Mouse (Mus musculus) liver, embryonic 11.5 days (tissue): ENCODE data around the gene Washc4. TPM values are rescaled to one million over a fixed set of nuclear protein-coding genes. Genes with fewer than 3 reads are reported as not detected.

Experiments used
- ATAC-seq: fragments of 200-750 bp; cut with Nextera tagmentation; replicated peaks from 2 replicates; pipeline ENCODE4 v1.8.0; 2017; ENCODE audit warnings: moderate number of reproducible peaks, mild to moderate bottlenecking, moderate TSS enrichment, moderate library complexity; ENCODE audit not compliant: low FRiP score
- DNase-seq: peaks from one replicate; pipeline ENCODE4 v3.0.0-alpha.2; 2017; ENCODE audit warnings: low spot score
- H3K27ac ChIP-seq: fragments of 300-500 bp; sonication (generic); 2 replicates; pipeline ENCODE4 v1.5.1; 2014; ENCODE audit warnings: mild to moderate bottlenecking, low read depth, low read length, control low read depth
- H3K27me3 ChIP-seq: fragments of 300-500 bp; sonication (generic); replicated peaks from 2 replicates; pipeline ENCODE4 v1.6.1; 2014; ENCODE audit warnings: low read length, mixed read lengths; ENCODE audit not compliant: control insufficient read depth, insufficient read depth
- H3K36me3 ChIP-seq: fragments of 300-500 bp; sonication (generic); 2 replicates; pipeline ENCODE4 v1.6.1; 2014; ENCODE audit warnings: mild to moderate bottlenecking, low read length, moderate library complexity, mixed read lengths; ENCODE audit not compliant: control insufficient read depth, insufficient read depth
- H3K4me1 ChIP-seq: fragments of 300-500 bp; sonication (generic); replicated peaks from 2 replicates; pipeline ENCODE4 v1.6.1; 2014; ENCODE audit warnings: low read length, mixed read lengths; ENCODE audit not compliant: control insufficient read depth, insufficient read depth
- H3K4me2 ChIP-seq: fragments of 300-500 bp; sonication (generic); 2 replicates; pipeline ENCODE4 v1.6.1; 2014; ENCODE audit warnings: mild to moderate bottlenecking, control low read depth, moderate library complexity
- H3K4me3 ChIP-seq: fragments of 300-500 bp; sonication (generic); 2 replicates; pipeline ENCODE4 v1.5.1; 2014; ENCODE audit warnings: low read depth, low read length, control low read depth
- H3K9ac ChIP-seq: fragments of 300-500 bp; sonication (generic); 2 replicates; pipeline ENCODE4 v1.6.1; 2014; ENCODE audit warnings: low read depth, low read length, control low read depth
- H3K9me3 ChIP-seq: fragments of 300-500 bp; sonication (generic); 2 replicates; pipeline ENCODE4 v1.6.1; 2016; ENCODE audit warnings: low read length, inconsistent platforms, mixed read lengths; ENCODE audit not compliant: control insufficient read depth
- WGBS: fragments of 180-500 bp; shearing (Covaris S2); extraction: QIAGEN DNeasy Blood & Tissue Kit; methylation state at CpG from one replicate; pipeline ENCODE4 v1.1.7; 2014; 5-methylcytosine and 5-hydroxymethylcytosine counted together
- polyA plus RNA-seq: library from polyadenylated mRNA; unstranded; fragments of >200 nt; fragmentation: Nextera tagmentation; extraction: Ambion mirVana; gene quantifications from 2 replicates; pipeline ENCODE4 v1.2.1, GENCODE M21; 2014

Gene Washc4
- polyA plus RNA-seq, 1 experiment from 2014 or later: 31.0 TPM

GRCm38 (mm10) chr10:83565449-83566441 lies 22.2 kb downstream of the Washc4 start:
- H3K27ac ChIP-seq: no peak overlapping the region
- H3K9me3 ChIP-seq: no peaks in the 10 kb centered on the region
- 86% methylated on average over 7 of the region's 7 CpGs for WGBS
- ATAC-seq (no peak), DNase-seq (no peak)
- no peaks in the 10 kb centered on the region for H3K4me1 ChIP-seq
- no peak overlapping the region for H3K4me2 ChIP-seq
- H3K4me3 ChIP-seq: no peak overlapping the region
- H3K27me3 ChIP-seq: no peaks in the 10 kb centered on the region
- H3K36me3 ChIP-seq: peaks cover 18% of the 10 kb centered on the region
- no peak overlapping the region for H3K9ac ChIP-seq

GRCm38 (mm10) chr10:83590801-83591200 lies 47.2 kb downstream of the Washc4 start:
- ATAC-seq (no peak), DNase-seq (no peak)
- Histone ChIP-seq H3K9ac (no peak overlapping the region), H3K27me3 (no peaks in the 10 kb centered on the region), H3K27ac (no peak overlapping the region), H3K4me2 (no peak overlapping the region), H3K9me3 (no peaks in the 10 kb centered on the region), H3K4me1 (no peaks in the 10 kb centered on the region), H3K4me3 (no peak overlapping the region), H3K36me3 (peaks cover 45% of the 10 kb centered on the region)
- 90% methylated on average over 6 of the region's 6 CpGs for WGBS

GRCm38 (mm10) chr10:83592616-83593015 lies 49.1 kb downstream of the Washc4 start:
- ATAC-seq: no peak
- no peak for DNase-seq
- 91% methylated on average over 7 of the region's 7 CpGs for WGBS
- H3K27ac ChIP-seq: no peak overlapping the region
- no peaks in the 10 kb centered on the region for H3K27me3 ChIP-seq
- no peak overlapping the region for H3K4me2 ChIP-seq
- H3K4me1 ChIP-seq: no peaks in the 10 kb centered on the region
- peaks cover 40% of the 10 kb centered on the region for H3K36me3 ChIP-seq
- no peak overlapping the region for H3K9ac ChIP-seq
- H3K9me3 ChIP-seq: no peaks in the 10 kb centered on the region
- H3K4me3 ChIP-seq: no peak overlapping the region

- WGBS: 90% methylated on average over 5 of the region's 5 CpGs
- no peaks in the 10 kb centered on the region for H3K27me3 ChIP-seq
- H3K27ac ChIP-seq: no peak overlapping the region
- DNase-seq: no peak
- no peak overlapping the region for H3K9ac ChIP-seq
- no peaks in the 10 kb centered on the region for H3K9me3 ChIP-seq
- H3K4me1 ChIP-seq: no peaks in the 10 kb centered on the region
- ATAC-seq: no peak
- H3K4me2 ChIP-seq: no peak overlapping the region
- no peak overlapping the region for H3K4me3 ChIP-seq
- peaks cover 31% of the 10 kb centered on the region for H3K36me3 ChIP-seq
Measured at GRCm38 (mm10) chr10:83594526-83594925, 51.0 kb downstream of the Washc4 start.

GRCm38 (mm10) chr10:83600650-83601049 lies 57.1 kb downstream of the Washc4 start:
- no peak overlapping the region for H3K4me2 ChIP-seq
- 92% methylated on average over 11 of the region's 11 CpGs for WGBS
- H3K4me3 ChIP-seq: no peak overlapping the region
- DNase-seq (peak; percentile 1), ATAC-seq (no peak)
- H3K27me3 ChIP-seq: no peaks in the 10 kb centered on the region
- H3K9ac ChIP-seq: no peak overlapping the region
- no peak overlapping the region for H3K27ac ChIP-seq
- H3K9me3 ChIP-seq: no peaks in the 10 kb centered on the region
- H3K36me3 ChIP-seq: peaks cover 19% of the 10 kb centered on the region
- no peaks in the 10 kb centered on the region for H3K4me1 ChIP-seq

- no peak overlapping the region for H3K4me3 ChIP-seq
- H3K27ac ChIP-seq: no peak overlapping the region
- no peak overlapping the region for H3K4me2 ChIP-seq
- ATAC-seq (no peak), DNase-seq (no peak)
- no peaks in the 10 kb centered on the region for H3K9me3 ChIP-seq
- 95% methylated on average over 10 of the region's 10 CpGs for WGBS
- H3K36me3 ChIP-seq: peaks cover 19% of the 10 kb centered on the region
- no peak overlapping the region for H3K9ac ChIP-seq
- no peaks in the 10 kb centered on the region for H3K4me1 ChIP-seq
- no peaks in the 10 kb centered on the region for H3K27me3 ChIP-seq
Measured at GRCm38 (mm10) chr10:83603956-83604564, 60.5 kb downstream of the Washc4 start.

- peak; percentile 2 for DNase-seq
- Histone ChIP-seq H3K4me1 (no peaks in the 10 kb centered on the region), H3K27ac (no peak overlapping the region), H3K9me3 (no peaks in the 10 kb centered on the region), H3K36me3 (peaks cover 14% of the 10 kb centered on the region; the same call in 1 of the 2 replicates), H3K4me3 (no peak overlapping the region), H3K4me2 (no peak overlapping the region), H3K27me3 (no peaks in the 10 kb centered on the region), H3K9ac (no peak overlapping the region)
- ATAC-seq: no peak
- WGBS: 92% methylated on average over 8 of the region's 8 CpGs
Measured at GRCm38 (mm10) chr10:83605637-83606183, 62.2 kb downstream of the Washc4 start.

GRCm38 (mm10) chr10:83607111-83607510 lies 63.6 kb downstream of the Washc4 start:
- peaks cover 8% of the 10 kb centered on the region; the same call in 1 of the 2 replicates for H3K36me3 ChIP-seq
- WGBS: 84% methylated on average over 3 of the region's 3 CpGs
- no peak for DNase-seq

More at GRCm38 (mm10) chr10:83607111-83607510, 63.6 kb downstream of the Washc4 start:
- Histone ChIP-seq H3K4me1 (no peaks in the 10 kb centered on the region), H3K4me3 (no peak overlapping the region), H3K9ac (no peak overlapping the region), H3K27ac (no peak overlapping the region), H3K9me3 (no peaks in the 10 kb centered on the region), H3K27me3 (no peaks in the 10 kb centered on the region), H3K4me2 (no peak overlapping the region)
- no peak for ATAC-seq
